Mouse (Mus musculus) lung, postnatal 10 days (tissue): ENCODE results near the gene Tyrobp.

Source experiments
- DNase-seq: peaks from one replicate; pipeline ENCODE4 v3.0.0; 2021

Tyrobp gene

GRCm38 (mm10) chr7:30413596-30413995 is at the start of gene Tyrobp:
Gene Tyrobp (plus strand): TSS chr7:30413760.
- no peak for DNase-seq

- no peak for DNase-seq
Measured at GRCm38 (mm10) chr7:30367466-30367865, 46.1 kb upstream of the Tyrobp start.

DNA sequence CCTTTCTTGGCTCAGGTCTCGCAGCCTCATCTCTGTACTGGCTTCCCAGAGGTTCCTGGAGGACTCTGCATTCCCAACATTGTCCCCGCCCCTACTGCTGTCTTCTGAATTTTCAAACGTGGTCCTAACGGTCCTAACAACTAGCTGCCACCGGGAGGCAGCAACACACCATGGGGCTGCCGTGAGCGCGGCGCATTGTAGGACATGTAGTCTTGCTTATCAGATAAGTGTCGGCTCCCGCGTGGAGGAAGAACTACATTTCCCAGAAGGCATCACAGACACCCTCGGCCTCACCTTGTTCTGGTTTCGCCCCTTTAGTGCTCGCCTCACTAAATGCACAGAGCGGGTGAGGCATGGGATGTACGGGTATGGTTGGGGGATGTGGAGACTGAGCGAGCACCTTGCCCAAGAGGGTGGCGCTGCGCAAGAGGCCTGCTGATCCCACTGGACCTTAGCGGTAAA is 40.0 kb upstream of the Tyrobp start:
- peak; percentile 96 for DNase-seq

- DNase-seq: no peak
Measured at GRCm38 (mm10) chr7:30380061-30380460, 33.5 kb upstream of the Tyrobp start.

DNA sequence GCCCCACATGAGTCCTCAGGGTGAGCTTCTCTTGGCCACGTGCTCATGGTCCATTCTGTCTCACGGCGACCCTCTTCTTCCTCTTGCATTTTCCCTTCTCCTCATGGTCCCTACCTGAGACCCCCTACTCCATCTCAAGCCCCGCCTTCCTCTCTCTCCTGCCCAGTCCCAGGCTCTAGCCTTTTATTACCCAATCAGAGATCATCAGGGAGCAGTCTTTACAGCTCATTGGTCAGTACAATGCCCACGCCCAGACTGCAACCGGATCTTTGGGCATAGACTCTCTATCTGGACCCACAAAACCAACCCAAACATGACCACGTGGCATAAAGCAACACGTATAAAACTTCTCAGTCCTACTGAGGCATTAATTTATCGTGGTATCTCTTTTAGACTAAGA is 29.5 kb upstream of the Tyrobp start:
- DNase-seq: no peak

DNA sequence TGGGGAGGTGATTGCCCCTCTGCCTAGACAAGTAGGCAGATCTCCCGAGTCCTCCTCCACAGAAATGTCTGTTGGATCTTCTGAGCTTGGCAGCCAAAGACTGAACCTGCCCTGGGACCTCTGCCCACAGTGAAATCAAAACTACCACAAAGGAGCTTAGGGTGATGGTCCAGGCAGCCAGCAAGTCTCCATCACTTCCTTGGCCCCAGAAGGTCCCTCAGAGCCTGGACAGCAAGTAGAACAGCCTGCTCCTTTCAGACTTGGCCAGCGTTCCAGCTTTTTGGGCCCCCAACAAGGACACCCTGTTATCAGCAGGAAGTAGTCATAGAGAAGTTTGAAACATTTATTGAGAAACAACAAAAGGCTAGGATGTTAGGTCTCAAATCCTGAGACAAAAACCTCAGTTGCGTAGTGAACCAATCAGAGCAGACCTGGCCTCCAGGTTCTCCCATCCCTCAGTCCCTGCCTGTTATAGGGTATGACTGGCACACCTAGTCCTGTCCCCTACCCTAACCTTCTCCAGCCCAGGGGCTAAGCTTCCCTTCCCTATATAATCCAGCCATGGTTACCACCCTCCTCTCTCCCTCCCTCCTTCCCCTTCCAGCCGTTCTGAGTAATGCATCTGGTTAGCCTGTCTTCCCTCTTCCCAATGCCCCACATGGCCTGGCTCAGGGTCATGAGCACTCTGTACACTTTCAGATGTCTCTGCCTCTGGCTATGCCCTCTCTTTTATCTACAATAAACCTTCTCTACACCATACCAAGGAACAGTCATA is 20.6 kb upstream of the Tyrobp start:
- DNase-seq: no peak

DNA sequence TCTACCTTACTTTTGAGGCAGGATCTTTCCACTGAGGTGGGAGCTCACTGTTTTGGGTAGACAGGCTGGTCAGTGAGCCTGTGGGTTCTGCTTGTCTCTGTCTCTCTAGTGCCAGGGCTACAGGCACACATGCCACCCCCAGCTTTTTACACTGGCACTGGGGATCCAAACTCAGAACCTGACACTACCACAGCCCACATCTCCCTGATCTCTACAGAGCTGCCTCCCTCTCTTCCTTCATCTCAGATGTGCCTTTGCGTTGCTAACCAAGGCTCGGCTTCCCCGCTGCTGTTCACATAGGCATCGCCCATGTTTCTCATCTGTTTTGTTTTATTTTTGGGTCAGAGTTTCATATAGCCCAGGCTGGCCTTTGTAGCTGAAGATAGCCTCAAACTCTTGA is 19.9 kb upstream of the Tyrobp start:
- no peak for DNase-seq

- peak; percentile 73 for DNase-seq
Measured at GRCm38 (mm10) chr7:30394379-30394778, 19.2 kb upstream of the Tyrobp start.

- peak; percentile 19 for DNase-seq
Measured at GRCm38 (mm10) chr7:30394871-30395270, 18.7 kb upstream of the Tyrobp start.

DNA sequence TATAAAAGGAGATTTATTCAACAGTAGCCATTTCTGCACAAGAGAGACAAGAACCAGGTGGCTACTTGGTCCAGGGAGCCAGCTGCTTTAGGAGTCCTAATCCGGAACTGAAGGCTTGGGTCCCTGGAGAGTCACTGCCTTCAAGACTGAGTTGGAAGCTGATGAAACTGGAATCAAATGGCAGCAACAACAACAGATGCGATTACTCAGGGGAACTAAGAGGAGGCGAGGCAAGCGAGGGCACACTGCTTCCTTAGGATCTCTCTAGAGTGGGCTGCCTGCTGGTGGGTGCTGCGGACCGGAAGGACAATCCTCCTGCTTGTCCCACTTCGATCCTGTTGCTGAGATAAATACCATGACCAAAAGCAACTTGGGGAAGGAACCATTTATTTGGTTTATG is 13.9 kb upstream of the Tyrobp start:
- DNase-seq: no peak

GRCm38 (mm10) chr7:30402343-30402742 is 11.2 kb upstream of the Tyrobp start:
- no peak for DNase-seq

- no peak for DNase-seq
Measured at GRCm38 (mm10) chr7:30408639-30409038, 4.9 kb upstream of the Tyrobp start.

DNA sequence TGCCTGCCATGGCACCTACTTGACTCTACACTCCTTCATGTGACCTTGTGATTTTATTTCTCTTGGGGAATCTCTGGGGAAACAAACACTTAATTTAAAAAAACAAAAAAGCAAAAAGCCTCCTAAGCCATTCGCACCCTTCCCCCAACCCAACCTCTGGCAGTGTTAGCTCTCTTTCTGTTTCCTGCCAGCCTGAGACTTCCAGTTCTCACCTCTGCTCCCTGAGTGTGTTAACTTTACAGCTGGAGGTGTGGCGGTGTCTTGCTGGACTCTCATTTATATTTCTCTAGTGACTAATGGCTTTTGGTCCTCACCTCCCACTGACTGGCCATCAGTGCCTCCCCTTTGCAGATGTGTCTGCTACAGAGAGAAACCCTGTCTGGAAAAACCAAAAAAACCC is 3.8 kb upstream of the Tyrobp start:
- DNase-seq: no peak

GRCm38 (mm10) chr7:30411023-30411422 is 2.5 kb upstream of the Tyrobp start:
- DNase-seq: no peak

- DNase-seq: no peak
Measured at GRCm38 (mm10) chr7:30412735-30413147, 819 bp upstream of the Tyrobp start.

DNA sequence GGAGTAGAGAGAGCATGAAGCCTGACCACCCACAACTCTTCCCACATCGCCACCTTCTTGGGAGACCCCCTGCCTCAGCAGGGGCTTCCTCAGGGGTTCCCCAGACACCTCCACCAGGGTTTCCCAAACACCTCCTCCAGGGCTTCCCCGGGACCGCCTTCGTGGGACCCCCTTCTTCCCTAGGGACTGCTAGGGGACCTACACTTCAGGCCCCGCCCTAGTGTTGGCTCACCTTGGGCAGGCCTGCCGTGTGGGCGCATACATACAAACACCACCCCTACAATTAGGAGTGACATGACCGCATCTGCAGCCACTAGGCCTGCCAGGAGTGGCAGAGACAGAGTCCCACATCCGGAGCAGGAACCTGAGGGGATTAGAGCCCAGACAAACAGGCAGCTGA is 4.3 kb downstream of the Tyrobp start:
- DNase-seq: no peak

- DNase-seq: peak; percentile 25
Measured at GRCm38 (mm10) chr7:30419561-30420499, 6.3 kb downstream of the Tyrobp start, which contains the start of gene Hcst. Gene Hcst (minus strand): TSS chr7:30419854.

- no peak for DNase-seq
Measured at GRCm38 (mm10) chr7:30420673-30421072, 7.1 kb downstream of the Tyrobp start.

GRCm38 (mm10) chr7:30421175-30421889 is 7.8 kb downstream of the Tyrobp start, which contains the start of gene Nfkbid:
Gene Nfkbid (plus strand): TSS chr7:30421732.
- DNase-seq: peak; percentile 76

GRCm38 (mm10) chr7:30421890-30422435 is 8.4 kb downstream of the Tyrobp start:
- DNase-seq: peak; percentile 91

DNA sequence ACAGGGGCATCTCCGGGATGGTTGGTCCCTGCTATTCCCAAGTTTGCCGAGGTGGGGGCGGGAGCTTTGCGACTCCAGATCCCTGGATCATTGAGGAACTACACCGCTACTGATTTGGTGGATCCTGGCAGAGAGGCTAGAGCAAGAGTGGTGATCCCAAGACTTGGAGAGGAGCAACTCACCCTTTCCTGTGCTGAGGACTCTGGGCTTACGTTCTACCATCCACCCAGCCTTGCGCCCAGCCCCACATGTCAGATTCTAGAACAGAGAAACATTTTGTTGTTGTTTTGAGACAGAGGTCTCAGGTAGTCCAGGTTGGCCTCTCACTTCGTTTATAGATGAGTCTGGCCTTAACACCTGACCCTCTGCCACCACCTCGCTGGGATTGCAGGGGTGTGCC is 9.0 kb downstream of the Tyrobp start:
- no peak for DNase-seq

DNA sequence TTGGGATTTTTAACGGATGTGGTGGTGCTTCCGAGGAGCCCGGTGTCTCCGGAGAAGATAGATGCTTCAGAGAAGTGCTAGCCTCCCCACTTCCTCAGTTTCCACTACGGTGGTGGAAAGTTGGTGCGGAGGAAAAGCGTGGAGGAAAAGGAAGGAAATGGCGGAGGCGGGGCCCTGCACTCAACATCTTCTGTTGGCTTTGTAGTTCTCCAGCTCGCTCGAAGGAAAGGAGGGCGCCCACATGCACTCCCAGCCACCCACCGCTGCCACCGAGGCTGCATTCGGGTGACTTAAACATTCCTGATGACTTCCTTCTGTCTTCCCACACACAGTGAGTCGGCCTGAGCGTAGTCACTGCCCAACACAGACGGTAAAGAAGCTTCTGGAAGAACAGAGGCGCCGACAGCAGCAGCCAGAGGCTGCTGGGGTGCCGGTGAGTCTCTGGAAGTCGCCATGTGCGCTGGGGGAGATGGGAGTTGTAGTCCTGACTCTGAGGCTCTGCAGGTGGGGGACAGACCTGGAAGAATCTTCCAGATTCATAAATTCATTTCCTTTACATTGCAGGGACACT is 9.6 kb downstream of the Tyrobp start:
- DNase-seq: peak; percentile 33
